Mouse (Mus musculus) CD4-positive helper T cell, adult 2 months (primary cell): ENCODE results near the gene Sh2d4b.

Experiments
- DNase-seq: peaks from one replicate; pipeline ENCODE4 v3.0.0-alpha.2; 2012; ENCODE audit warnings: low read depth, missing footprints, low spot score

Gene Sh2d4b

DNA sequence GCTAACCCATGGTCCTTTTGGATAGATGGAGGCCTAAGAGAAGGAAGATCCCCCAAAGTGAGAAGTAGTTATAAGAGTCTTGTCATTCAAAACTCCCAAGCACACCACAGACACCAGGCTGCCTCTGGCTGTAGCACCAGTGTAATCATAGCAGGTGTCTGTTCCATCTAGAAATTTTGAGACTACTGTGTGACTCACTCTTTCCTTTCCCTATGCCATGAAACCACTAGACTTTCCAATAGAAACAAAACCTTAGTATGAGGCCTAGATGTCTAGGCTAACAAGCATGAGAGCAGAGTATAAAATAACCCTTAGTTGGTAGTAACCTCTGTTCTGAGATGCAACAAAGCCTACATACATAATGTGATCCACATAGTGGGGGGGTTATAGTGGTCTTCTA is 55.7 kb downstream of the Sh2d4b start:
- DNase-seq: no peak

GRCm38 (mm10) chr14:40830505-40830904 is 62.6 kb downstream of the Sh2d4b start:
- DNase-seq: no peak

DNA sequence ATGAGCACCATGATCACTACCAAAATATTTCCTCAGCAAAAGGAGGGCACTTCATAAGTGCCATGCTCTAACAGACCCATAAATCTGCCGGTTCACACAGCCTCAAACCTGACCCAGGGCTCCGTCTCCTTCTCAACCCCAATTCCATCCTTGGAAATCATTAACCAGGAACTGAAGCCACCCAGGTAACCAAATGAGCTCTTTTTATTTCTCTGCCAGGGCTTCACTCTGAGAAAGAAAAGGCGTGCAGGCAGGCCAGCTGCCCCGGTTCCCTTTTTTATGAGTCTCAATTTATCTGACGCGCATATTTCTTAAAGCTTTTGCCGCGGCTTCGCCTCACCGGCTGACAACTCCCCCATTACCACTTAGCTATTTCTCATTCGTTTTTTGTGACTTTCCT is 63.0 kb downstream of the Sh2d4b start:
- DNase-seq: no peak

DNA sequence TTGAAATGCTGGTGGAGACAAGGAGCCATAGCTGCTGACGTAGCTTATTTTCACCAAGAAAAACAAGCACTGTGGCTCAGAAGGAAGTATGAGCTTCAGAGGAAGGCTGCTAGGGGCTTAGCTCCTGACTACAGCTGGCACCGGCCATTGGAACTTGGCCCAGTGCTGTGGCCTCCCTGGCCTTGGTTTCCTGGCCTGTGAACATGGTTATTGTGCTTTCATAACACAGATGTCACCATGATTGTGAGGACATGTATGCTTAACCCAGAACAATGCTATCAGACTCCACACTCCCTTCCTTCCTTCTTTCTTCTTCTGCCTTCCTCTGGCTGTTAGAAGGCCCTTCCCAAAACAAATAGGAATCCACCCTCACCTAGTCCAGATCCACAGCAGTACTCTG is 75.0 kb downstream of the Sh2d4b start:
- DNase-seq: no peak

GRCm38 (mm10) chr14:40816715-40817114 is 76.4 kb downstream of the Sh2d4b start:
- DNase-seq: no peak

- no peak for DNase-seq
These were observed 101.5 kb downstream of the Sh2d4b start for GRCm38 (mm10) chr14:40791606-40792005.

DNA sequence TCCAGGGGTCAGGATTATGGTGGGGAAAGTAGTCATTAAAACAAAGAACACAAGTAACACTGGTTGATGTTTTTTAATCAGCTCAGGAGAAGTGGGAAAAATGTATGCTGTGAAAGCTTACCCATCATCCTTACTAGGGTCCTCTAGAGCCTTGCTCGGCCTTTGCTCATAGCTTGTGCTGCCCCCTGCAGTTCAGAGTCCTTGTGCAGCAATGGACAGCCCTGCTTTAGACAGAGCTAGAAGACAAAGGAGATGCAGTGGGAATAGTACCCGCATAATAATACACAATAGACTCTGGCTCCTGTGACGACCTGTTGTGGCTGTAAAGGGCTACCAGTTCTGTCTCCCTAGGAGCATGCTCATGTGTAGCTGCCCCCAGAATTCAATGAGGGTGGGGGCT is 104.0 kb downstream of the Sh2d4b start:
- peak; percentile 5 for DNase-seq

DNA sequence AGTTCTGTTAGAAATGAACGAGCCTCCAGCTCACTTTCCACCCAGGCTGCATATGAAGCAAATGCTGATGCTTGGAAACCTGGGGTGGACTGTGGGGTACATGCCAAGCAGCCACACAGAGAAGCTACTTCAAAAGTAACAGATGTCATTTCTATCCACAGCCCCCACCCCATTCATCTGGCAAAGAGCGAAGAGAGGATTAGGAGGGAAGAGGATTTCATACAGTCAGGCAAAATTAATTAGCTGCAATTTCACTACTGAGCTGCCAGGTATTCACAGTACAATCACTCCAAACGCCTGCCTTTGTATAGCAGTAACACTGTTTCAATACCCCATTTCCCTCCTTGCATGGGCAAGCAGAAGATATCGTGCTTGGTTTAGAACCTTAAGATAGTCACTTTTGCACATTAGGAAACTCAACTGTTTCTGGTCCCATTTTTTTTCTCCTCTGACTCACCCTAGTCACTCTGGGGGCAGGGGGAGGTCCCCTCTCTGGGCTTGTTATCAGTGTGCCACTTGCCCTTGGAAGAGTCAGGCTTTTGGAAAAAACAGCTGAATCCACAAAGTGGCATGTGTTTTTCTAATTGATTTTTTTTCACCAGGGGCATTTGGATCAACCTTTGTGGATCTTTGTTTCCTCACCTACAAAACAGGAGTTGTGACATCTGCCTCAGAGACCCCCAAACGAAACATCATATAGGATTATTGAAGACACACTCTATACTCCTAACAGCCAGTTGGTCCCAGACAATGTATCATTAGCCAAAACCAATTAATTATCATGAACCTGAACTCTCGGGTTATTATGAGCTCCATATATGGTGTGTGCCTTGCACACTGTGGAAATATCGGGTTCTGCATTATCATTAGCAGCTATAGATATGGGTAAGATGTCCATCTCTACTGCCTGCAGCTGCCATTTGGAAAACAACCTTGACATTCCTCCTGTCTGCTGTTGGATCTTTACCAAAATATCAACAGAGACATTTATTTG is 123.7 kb downstream of the Sh2d4b start:
- DNase-seq: no peak
